Mouse (Mus musculus): ENCODE measurements around the gene Ube2r2.

- TF ChIP-seq POLR2A (IDR thresholded peaks at IDR 0.05; ENCODE audit: borderline replicate concordance, low read depth, low read length) (no peak), CTCF (IDR thresholded peaks at IDR 0.05; ENCODE audit: low read depth, low read length) (no peak)
Measured at GRCm38 (mm10) chr4:41089705-41090104, 45.8 kb upstream of the Ube2r2 start.
